ENCODE assay signal across 8 mouse cellular contexts in genomic region chr13:52352576-52352975, GRCm38 (mm10).
DNase-seq lines count a peak whose midpoint lies in the region; ATAC-seq and TF ChIP-seq lines count a peak whose summit lies in the region.

No protein-coding gene starts in this region.

- ATAC-seq in forebrain, postnatal 0 days = no peak
- ATAC-seq in forebrain, embryonic 14.5 days = no peak
- ATAC-seq in lung, embryonic 14.5 days (ENCODE audit: insufficient read depth) = no peak

- TF ChIP-seq CTCF in forebrain, postnatal 0 days (IDR thresholded peaks at IDR 0.05; ENCODE audit: low read depth) = peak; percentile 69
- TF ChIP-seq CTCF in lung, embryonic 14.5 days (IDR thresholded peaks at IDR 0.05; ENCODE audit: low read depth) = peak; percentile 75

- no peaks in the 10 kb centered on the region for H3K36me3 ChIP-seq in forebrain, postnatal 0 days (ENCODE audit: insufficient read depth)
- no peaks in the 10 kb centered on the region for H3K36me3 ChIP-seq in forebrain, embryonic 14.5 days (ENCODE audit: control insufficient read depth, insufficient read depth, low read length)
- H3K36me3 ChIP-seq in lung, embryonic 14.5 days (ENCODE audit: insufficient read depth) = no peaks in the 10 kb centered on the region

- H3K4me3 ChIP-seq in forebrain, postnatal 0 days (ENCODE audit: low read depth, low read length) = no peak overlapping the region
- no peak overlapping the region for H3K4me3 ChIP-seq in forebrain, embryonic 14.5 days (ENCODE audit: low read depth, low read length)
- H3K4me3 ChIP-seq in lung, embryonic 14.5 days (ENCODE audit: low read depth, low read length) = no peak overlapping the region

- H3K9me3 ChIP-seq in forebrain, postnatal 0 days (ENCODE audit: low read length) = no peaks in the 10 kb centered on the region
- no peaks in the 10 kb centered on the region for H3K9me3 ChIP-seq in forebrain, embryonic 14.5 days (replicated peaks; ENCODE audit: control insufficient read depth, low read length)
- H3K9me3 ChIP-seq in lung, embryonic 14.5 days (ENCODE audit: low read depth, low read length) = no peaks in the 10 kb centered on the region

- H3K27me3 ChIP-seq in forebrain, postnatal 0 days (ENCODE audit: insufficient read depth, low read length) = no peaks in the 10 kb centered on the region
- no peaks in the 10 kb centered on the region for H3K27me3 ChIP-seq in forebrain, embryonic 14.5 days (replicated peaks; ENCODE audit: control insufficient read depth, insufficient read depth, low read length)
- H3K27me3 ChIP-seq in lung, embryonic 14.5 days (ENCODE audit: insufficient read depth, low read length) = no peaks in the 10 kb centered on the region

- H3K27ac ChIP-seq in forebrain, postnatal 0 days (ENCODE audit: low read depth, low read length) = no peak overlapping the region
- no peak overlapping the region for H3K27ac ChIP-seq in forebrain, embryonic 14.5 days (ENCODE audit: low read depth, low read length)
- no peak overlapping the region for H3K27ac ChIP-seq in lung, embryonic 14.5 days (ENCODE audit: low read depth)

- 85% methylated on average over 4 of the region's 4 CpGs for WGBS in forebrain, postnatal 0 days
- WGBS in forebrain, embryonic 14.5 days = 80% methylated on average over 4 of the region's 4 CpGs
- 69% methylated on average over 4 of the region's 4 CpGs for WGBS in lung, embryonic 14.5 days

- H3K4me1 ChIP-seq in forebrain, postnatal 0 days (ENCODE audit: insufficient read depth) = no peaks in the 10 kb centered on the region
- no peaks in the 10 kb centered on the region for H3K4me1 ChIP-seq in forebrain, embryonic 14.5 days (ENCODE audit: control insufficient read depth, insufficient read depth, low read length)
- H3K4me1 ChIP-seq in lung, embryonic 14.5 days (ENCODE audit: insufficient read depth) = no peaks in the 10 kb centered on the region

- H3K4me2 ChIP-seq in forebrain, postnatal 0 days (ENCODE audit: low read depth) = no peak overlapping the region
- no peak overlapping the region for H3K4me2 ChIP-seq in forebrain, embryonic 14.5 days (ENCODE audit: low read length)
- H3K4me2 ChIP-seq in lung, embryonic 14.5 days = no peak overlapping the region

- H3K9ac ChIP-seq in forebrain, postnatal 0 days = no peak overlapping the region
- H3K9ac ChIP-seq in forebrain, embryonic 14.5 days (ENCODE audit: low read length) = no peak overlapping the region
- no peak overlapping the region for H3K9ac ChIP-seq in lung, embryonic 14.5 days

- DNase-seq in forebrain, postnatal 0 days = no peak
- DNase-seq in forebrain, embryonic 14.5 days (ENCODE audit: low spot score) = no peak
- peak; percentile 34 for DNase-seq in lung, embryonic 14.5 days
- no peak for DNase-seq in lung, adult 18-20 months
- peak; percentile 63 for DNase-seq in brain, adult 2 months (ENCODE audit: low read depth, low spot score)
- peak; percentile 47 for DNase-seq in lung, postnatal 36 days
- no peak for DNase-seq in ovary, postnatal 10 days (ENCODE audit: low spot score)
- DNase-seq in frontal cortex, postnatal 36 days (ENCODE audit: low spot score in 2 of 2) = no peak

Comparison
In these comparisons a context has a peak if more than half of its experiments do, and no peak if none do; other contexts are left out.
1. DNase-seq: peak in lung, embryonic 14.5 days (single experiment), brain, adult 2 months (single experiment) and lung, postnatal 36 days (single experiment); none in forebrain, postnatal 0 days (single experiment), forebrain, embryonic 14.5 days (single experiment), lung, adult 18-20 months (0 of 2), ovary, postnatal 10 days (single experiment) and frontal cortex, postnatal 36 days (0 of 2).